Mouse (Mus musculus) hindbrain, embryonic 10.5 days (tissue): ENCODE data around the gene Arhgdia. TPM values are rescaled to one million over a fixed set of nuclear protein-coding genes. Genes with fewer than 3 reads are reported as not detected.
"Not testable (repeated sequence)": the region's sequence is repeated elsewhere in the genome, so short reads cannot be mapped to it uniquely, and the experiment has no call there.

ENCODE experiments used
- DNase-seq: peaks from one replicate; pipeline ENCODE4 v3.0.0-alpha.2; 2017; ENCODE audit warnings: low spot score
- H3K27ac ChIP-seq: fragments of 300-500 bp; sonication (generic); 2 replicates; pipeline ENCODE4 v1.5.1; 2016; ENCODE audit warnings: mild to moderate bottlenecking, moderate library complexity
- H3K27me3 ChIP-seq: fragments of 300-500 bp; sonication (generic); 2 replicates; pipeline ENCODE4 v1.6.1; 2016; ENCODE audit warnings: mild to moderate bottlenecking; ENCODE audit not compliant: poor library complexity, insufficient read depth, severe bottlenecking
- H3K36me3 ChIP-seq: fragments of 300-500 bp; sonication (generic); 2 replicates; pipeline ENCODE4 v1.6.1; 2016; ENCODE audit warnings: mild to moderate bottlenecking, moderate library complexity
- H3K4me1 ChIP-seq: fragments of 300-500 bp; sonication (generic); replicated peaks from 2 replicates; pipeline ENCODE4 v1.6.1; 2016; ENCODE audit warnings: mild to moderate bottlenecking
- H3K4me3 ChIP-seq: fragments of 300-500 bp; sonication (generic); 2 replicates; pipeline ENCODE4 v1.5.1; 2016; ENCODE audit warnings: mild to moderate bottlenecking, moderate library complexity
- H3K9me3 ChIP-seq: fragments of 300-500 bp; sonication (generic); 2 replicates; pipeline ENCODE4 v1.6.1; 2016; ENCODE audit warnings: mild to moderate bottlenecking, moderate library complexity
- WGBS: fragments of 180-500 bp; shearing (Covaris S2); methylation state at CpG from one replicate; pipeline ENCODE4 v1.1.7; 2016; 5-methylcytosine and 5-hydroxymethylcytosine counted together
- polyA plus RNA-seq: library from polyadenylated mRNA; unstranded; fragments of >200 nt; fragmentation: Nextera tagmentation; extraction: Ambion mirVana; gene quantifications from 2 replicates; pipeline ENCODE4 v1.2.1, GENCODE M21; 2016

The Arhgdia gene
- polyA plus RNA-seq, 1 experiment from 2014 or later = 799 TPM

- Histone ChIP-seq H3K4me3 (peak overlapping the region; percentile 100), H3K9me3 (no peaks in the 10 kb centered on the region), H3K36me3 (peaks cover 48% of the 10 kb centered on the region), H3K27ac (peak overlapping the region; percentile 97), H3K27me3 (no peaks in the 10 kb centered on the region), H3K4me1 (peaks cover 37% of the 10 kb centered on the region)
- DNase-seq = no peak
- WGBS = under 1% methylated on average over 23 of the region's 23 CpGs
Measured at GRCm38 (mm10) chr11:120573585-120574277, 7.7 kb downstream of the Arhgdia start.

GRCm38 (mm10) chr11:120572752-120573584 is 8.5 kb downstream of the Arhgdia start, which contains the start of gene P4hb:
Gene P4hb, minus strand, starts transcription at chr11:120573253.
- Histone ChIP-seq H3K27me3 (no peaks in the 10 kb centered on the region), H3K36me3 (peaks cover 48% of the 10 kb centered on the region), H3K9me3 (no peaks in the 10 kb centered on the region), H3K4me1 (peaks cover 29% of the 10 kb centered on the region), H3K4me3 (peak within 1 kb of the TSS; percentile 100), H3K27ac (peak within 1 kb of the TSS; percentile 97)
- under 1% methylated on average over 94 of the region's 94 CpGs for WGBS
- peak; percentile 99 for DNase-seq

- Histone ChIP-seq H3K9me3 (no peaks in the 10 kb centered on the region), H3K4me1 (peaks cover 29% of the 10 kb centered on the region), H3K36me3 (peaks cover 48% of the 10 kb centered on the region), H3K4me3 (peak overlapping the region; percentile 100), H3K27me3 (no peaks in the 10 kb centered on the region), H3K27ac (peak overlapping the region; percentile 97)
- WGBS = under 1% methylated on average over 24 of the region's 24 CpGs
- no peak for DNase-seq
Measured at GRCm38 (mm10) chr11:120572417-120572751, 9.0 kb downstream of the Arhgdia start.

GRCm38 (mm10) chr11:120571754-120572416 is 9.5 kb downstream of the Arhgdia start:
- DNase-seq = no peak
- 18% methylated on average over 11 of the region's 11 CpGs for whole genome bisulfite sequencing
- peaks cover 48% of the 10 kb centered on the region for H3K36me3 ChIP-seq

GRCm38 (mm10) chr11:120571122-120571521 is 10.3 kb downstream of the Arhgdia start:
- no peak for DNase-seq
- Histone ChIP-seq H3K27me3 (no peaks in the 10 kb centered on the region), H3K9me3 (no peaks in the 10 kb centered on the region), H3K36me3 (peaks cover 55% of the 10 kb centered on the region), H3K27ac (peak overlapping the region; percentile 97; the same call in 1 of the 2 replicates), H3K4me1 (peaks cover 29% of the 10 kb centered on the region), H3K4me3 (peak overlapping the region; percentile 100)
- WGBS = 84% methylated on average over 3 of the region's 3 CpGs

More at GRCm38 (mm10) chr11:120571754-120572416, 9.5 kb downstream of the Arhgdia start:
- no peaks in the 10 kb centered on the region for H3K27me3 ChIP-seq
- H3K4me1 ChIP-seq = peaks cover 29% of the 10 kb centered on the region
- H3K4me3 ChIP-seq = peak overlapping the region; percentile 100
- peak overlapping the region; percentile 97 for H3K27ac ChIP-seq
- no peaks in the 10 kb centered on the region for H3K9me3 ChIP-seq

- no peaks in the 10 kb centered on the region for H3K9me3 ChIP-seq
- no peak overlapping the region for H3K4me3 ChIP-seq
- no peak for DNase-seq
- peaks cover 17% of the 10 kb centered on the region for H3K4me1 ChIP-seq
- H3K36me3 ChIP-seq = peaks cover 83% of the 10 kb centered on the region
- no peaks in the 10 kb centered on the region for H3K27me3 ChIP-seq
- 93% methylated on average over 6 of the region's 6 CpGs for WGBS
- H3K27ac ChIP-seq = no peak overlapping the region
Measured at GRCm38 (mm10) chr11:120568324-120568723, 13.1 kb downstream of the Arhgdia start.

GRCm38 (mm10) chr11:120565114-120565513 is 16.3 kb downstream of the Arhgdia start:
- DNase-seq = no peak
- no peaks in the 10 kb centered on the region for H3K27me3 ChIP-seq
- WGBS = 87% methylated on average over 9 of the region's 9 CpGs
- H3K36me3 ChIP-seq = peaks cover 100% of the 10 kb centered on the region
- H3K4me3 ChIP-seq = no peak overlapping the region
- H3K27ac ChIP-seq = no peak overlapping the region
- H3K9me3 ChIP-seq = no peaks in the 10 kb centered on the region
- no peaks in the 10 kb centered on the region for H3K4me1 ChIP-seq

GRCm38 (mm10) chr11:120562949-120563348 is 18.5 kb downstream of the Arhgdia start:
- 95% methylated on average over 13 of the region's 13 CpGs for WGBS
- DNase-seq = no peak
- Histone ChIP-seq H3K4me1 (no peaks in the 10 kb centered on the region), H3K36me3 (peaks cover 96% of the 10 kb centered on the region), H3K4me3 (no peak overlapping the region), H3K9me3 (no peaks in the 10 kb centered on the region), H3K27me3 (no peaks in the 10 kb centered on the region), H3K27ac (no peak overlapping the region)

GRCm38 (mm10) chr11:120560952-120561728 is 20.3 kb downstream of the Arhgdia start:
- WGBS = 95% methylated on average over 13 of the region's 13 CpGs
- DNase-seq = no peak
- no peak overlapping the region for H3K27ac ChIP-seq
- no peaks in the 10 kb centered on the region for H3K4me1 ChIP-seq
- H3K36me3 ChIP-seq = peaks cover 78% of the 10 kb centered on the region
- no peak overlapping the region for H3K4me3 ChIP-seq
- H3K27me3 ChIP-seq = no peaks in the 10 kb centered on the region
- peaks cover 8% of the 10 kb centered on the region; the same call in 1 of the 2 replicates for H3K9me3 ChIP-seq

GRCm38 (mm10) chr11:120558843-120559242 is 22.6 kb downstream of the Arhgdia start:
- not testable (repeated sequence) for H3K27ac ChIP-seq, H3K27me3 ChIP-seq, H3K4me3 ChIP-seq, H3K4me1 ChIP-seq, DNase-seq, H3K9me3 ChIP-seq
- H3K36me3 ChIP-seq = peaks cover 55% of the 10 kb centered on the region
- WGBS = 88% methylated on average over 6 of the region's 6 CpGs

GRCm38 (mm10) chr11:120555260-120555659 is 26.2 kb downstream of the Arhgdia start:
- Histone ChIP-seq H3K27me3 (no peaks in the 10 kb centered on the region), H3K4me1 (peaks cover 6% of the 10 kb centered on the region), H3K36me3 (peaks cover 23% of the 10 kb centered on the region), H3K27ac (no peak overlapping the region), H3K4me3 (no peak overlapping the region), H3K9me3 (peaks cover 8% of the 10 kb centered on the region; the same call in 1 of the 2 replicates)
- 91% methylated on average over 2 of the region's 2 CpGs for WGBS
- no peak for DNase-seq

- H3K27ac ChIP-seq = no peak overlapping the region
- DNase-seq = no peak
- peaks cover 10% of the 10 kb centered on the region for H3K4me1 ChIP-seq
- H3K4me3 ChIP-seq = no peak overlapping the region
- WGBS = 84% methylated on average over 7 of the region's 7 CpGs
- H3K36me3 ChIP-seq = peaks cover 18% of the 10 kb centered on the region
- no peaks in the 10 kb centered on the region for H3K27me3 ChIP-seq
- peaks cover 8% of the 10 kb centered on the region; the same call in 1 of the 2 replicates for H3K9me3 ChIP-seq
Measured at GRCm38 (mm10) chr11:120554834-120555233, 26.6 kb downstream of the Arhgdia start.
